Mouse (Mus musculus): Measurements from ENCODE around the gene Nos3. TPM values are rescaled to one million over a fixed set of nuclear protein-coding genes. Genes with fewer than 3 reads are reported as not detected.

The Nos3 gene
- total and polyA plus RNA-seq, 3 experiments = 0.09 to 0.23 (median 0.22) TPM

DNA sequence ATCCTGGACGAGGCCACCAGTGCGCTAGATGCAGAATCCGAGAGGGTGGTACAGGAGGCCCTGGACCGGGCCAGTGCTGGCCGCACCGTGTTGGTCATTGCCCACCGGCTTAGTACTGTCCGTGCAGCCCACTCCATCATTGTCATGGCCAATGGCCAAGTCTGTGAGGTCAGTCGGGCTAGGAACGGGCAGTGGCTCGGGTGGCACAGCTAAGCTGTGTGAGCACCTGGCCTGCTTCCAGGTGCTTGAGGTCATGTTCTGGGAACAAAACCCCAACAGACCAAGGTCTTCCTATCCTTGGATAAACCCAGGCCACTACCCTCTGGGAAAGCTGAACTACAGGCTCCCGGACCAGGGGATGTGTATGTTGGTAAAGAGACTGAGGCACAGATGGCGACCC lies 44.0 kb downstream of the Nos3 start:
- no peak for TF ChIP-seq POLR2AphosphoS5 (IDR thresholded peaks at IDR 0.05; ENCODE audit: insufficient replicate concordance, low read depth, low read length)
- no peak for TF ChIP-seq CTCF (IDR thresholded peaks at IDR 0.05; ENCODE audit: low read depth, low read length)
- no peak for TF ChIP-seq GATA2 (IDR thresholded peaks at IDR 0.05; ENCODE audit: borderline replicate concordance, low read depth, low read length)
- TF ChIP-seq TAL1 (conservative IDR thresholded peaks at IDR 0.05; ENCODE audit: low read depth, low read length) = no peak
- no peak for TF ChIP-seq GATA1 (IDR thresholded peaks at IDR 0.05; ENCODE audit: borderline replicate concordance, low read length)
- H3K4me1 ChIP-seq (ENCODE audit: insufficient read depth, low read depth, low read length) = peaks cover 2% of the 10 kb centered on the region
- peaks cover 70% of the 10 kb centered on the region for H3K36me3 ChIP-seq (replicated peaks)
- no peak for ATAC-seq (ENCODE audit: extremely low read depth, insufficient number of reproducible peaks, low FRiP score, poor library complexity, severe bottlenecking)
- no peaks in the 10 kb centered on the region for H3K9me3 ChIP-seq (replicated peaks)
- DNase-seq (ENCODE audit: low spot score) = no peak
- H3K27me3 ChIP-seq (ENCODE audit: insufficient read depth, low read length) = peaks cover 11% of the 10 kb centered on the region
- H3K4me3 ChIP-seq (ENCODE audit: low read depth, low read length) = no peak overlapping the region

DNA sequence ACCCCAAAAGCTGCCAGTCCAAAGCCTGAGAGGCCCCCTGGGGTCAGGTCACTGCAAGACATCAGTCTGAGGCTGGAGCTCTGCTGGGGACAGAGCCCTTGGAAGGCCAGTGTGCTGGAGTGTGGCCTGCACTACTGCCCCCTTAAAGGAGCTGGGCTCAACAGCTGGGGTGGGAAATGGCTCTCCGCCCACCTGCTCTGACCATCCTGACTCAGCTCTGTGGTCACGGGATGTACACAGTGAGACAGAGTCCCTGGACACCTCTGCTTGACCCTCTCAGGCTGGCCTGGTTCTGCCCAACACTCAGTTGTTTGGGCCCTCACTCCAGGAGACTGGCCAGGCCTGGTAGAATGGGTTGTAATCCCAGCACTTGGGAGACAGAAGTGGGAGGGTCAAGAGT lies 44.9 kb downstream of the Nos3 start:
- Histone ChIP-seq H3K9me3 (replicated peaks) (no peaks in the 10 kb centered on the region), H3K4me3 (ENCODE audit: low read depth, low read length) (no peak overlapping the region), H3K4me1 (ENCODE audit: insufficient read depth, low read depth, low read length) (peaks cover 2% of the 10 kb centered on the region), H3K27me3 (ENCODE audit: insufficient read depth, low read length) (peaks cover 19% of the 10 kb centered on the region), H3K36me3 (replicated peaks) (peaks cover 62% of the 10 kb centered on the region)
- no peak for TF ChIP-seq GATA2 (IDR thresholded peaks at IDR 0.05; ENCODE audit: borderline replicate concordance, low read depth, low read length)
- no peak for TF ChIP-seq TAL1 (conservative IDR thresholded peaks at IDR 0.05; ENCODE audit: low read depth, low read length)
- no peak for ATAC-seq (ENCODE audit: extremely low read depth, insufficient number of reproducible peaks, low FRiP score, poor library complexity, severe bottlenecking)
- no peak for DNase-seq (ENCODE audit: low spot score)

DNA sequence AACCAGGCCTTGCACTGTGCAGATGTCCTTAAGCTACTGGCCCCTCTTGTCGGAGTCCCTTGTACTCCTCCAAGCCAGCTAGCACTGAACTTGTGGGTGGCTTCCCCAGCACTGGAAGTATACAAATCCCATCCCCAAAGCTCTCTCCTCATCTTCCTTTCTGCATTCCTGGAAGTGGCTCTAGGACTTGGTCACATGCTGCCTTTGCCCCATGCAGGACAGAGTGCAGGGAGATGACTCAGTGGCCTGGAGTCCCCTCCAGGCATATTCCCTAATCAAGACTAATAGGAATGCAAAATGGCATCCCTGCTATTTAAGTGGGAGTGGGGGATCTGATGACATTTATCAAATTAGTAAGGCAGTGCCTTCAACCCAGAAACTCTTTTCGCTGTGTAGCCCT lies 47.5 kb downstream of the Nos3 start:
- Histone ChIP-seq H3K4me1 (ENCODE audit: insufficient read depth, low read depth, low read length) (peaks cover 13% of the 10 kb centered on the region), H3K9me3 (replicated peaks) (no peaks in the 10 kb centered on the region), H3K27me3 (ENCODE audit: insufficient read depth, low read length) (peaks cover 30% of the 10 kb centered on the region), H3K36me3 (replicated peaks) (peaks cover 43% of the 10 kb centered on the region), H3K4me3 (ENCODE audit: low read depth, low read length) (no peak overlapping the region)
- TF ChIP-seq POLR2AphosphoS5 (IDR thresholded peaks at IDR 0.05; ENCODE audit: insufficient replicate concordance, low read depth, low read length) (no peak), TAL1 (conservative IDR thresholded peaks at IDR 0.05; ENCODE audit: low read depth, low read length) (no peak), GATA2 (IDR thresholded peaks at IDR 0.05; ENCODE audit: borderline replicate concordance, low read depth, low read length) (no peak), CTCF (IDR thresholded peaks at IDR 0.05; ENCODE audit: low read depth, low read length) (no peak), GATA1 (IDR thresholded peaks at IDR 0.05; ENCODE audit: borderline replicate concordance, low read length) (no peak)
- DNase-seq (ENCODE audit: low spot score) = no peak
- ATAC-seq (ENCODE audit: extremely low read depth, insufficient number of reproducible peaks, low FRiP score, poor library complexity, severe bottlenecking) = no peak

DNA sequence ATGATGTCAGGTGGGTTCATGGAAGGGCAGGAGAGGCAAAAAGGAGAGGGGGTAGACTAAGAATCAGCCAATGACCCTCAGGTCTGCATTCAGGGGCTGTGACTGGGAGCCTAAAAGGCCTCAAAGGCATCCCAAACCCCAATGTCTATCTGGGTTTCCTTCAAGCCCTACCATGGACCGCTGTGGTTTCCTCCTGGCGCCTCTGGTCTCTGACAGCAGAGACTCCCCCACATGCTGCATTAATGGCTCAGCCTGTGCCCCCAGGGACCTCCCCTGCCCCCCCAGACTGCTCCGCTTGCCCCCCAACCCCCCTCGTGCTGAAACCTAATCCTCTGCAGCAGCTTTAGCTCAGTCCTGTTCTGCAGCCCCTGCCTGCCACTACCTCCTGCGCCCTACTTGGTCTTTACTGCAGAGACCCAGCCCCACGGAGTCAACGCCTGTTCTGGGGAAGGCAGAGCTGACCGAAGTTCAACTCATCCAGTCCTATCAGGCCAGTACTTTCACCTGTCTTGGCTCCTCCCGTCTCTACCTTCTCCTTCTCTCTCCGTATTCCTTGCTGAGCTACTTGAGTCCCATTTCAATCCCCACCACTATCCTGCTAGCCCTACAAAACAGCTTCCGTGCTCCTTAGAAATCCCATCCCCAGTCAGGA lies 48.6 kb downstream of the Nos3 start, which contains the start of gene Asic3:
Asic3 (plus strand) TSS at position 351 of the 652 bp plus-strand sequence.
- DNase-seq (ENCODE audit: low spot score) (no peak), ATAC-seq (ENCODE audit: extremely low read depth, insufficient number of reproducible peaks, low FRiP score, poor library complexity, severe bottlenecking) (no peak)
- Histone ChIP-seq H3K9me3 (replicated peaks) (no peaks in the 10 kb centered on the region), H3K4me1 (ENCODE audit: insufficient read depth, low read depth, low read length) (peaks cover 13% of the 10 kb centered on the region), H3K27me3 (ENCODE audit: insufficient read depth, low read length) (peaks cover 30% of the 10 kb centered on the region), H3K36me3 (replicated peaks) (peaks cover 37% of the 10 kb centered on the region), H3K4me3 (ENCODE audit: low read depth, low read length) (no peak within 1 kb of the TSS)
- TF ChIP-seq GATA1 (IDR thresholded peaks at IDR 0.05; ENCODE audit: borderline replicate concordance, low read length) (no peak), TAL1 (conservative IDR thresholded peaks at IDR 0.05; ENCODE audit: low read depth, low read length) (no peak), GATA2 (IDR thresholded peaks at IDR 0.05; ENCODE audit: borderline replicate concordance, low read depth, low read length) (no peak), POLR2AphosphoS5 (IDR thresholded peaks at IDR 0.05; ENCODE audit: insufficient replicate concordance, low read depth, low read length) (no peak), CTCF (IDR thresholded peaks at IDR 0.05; ENCODE audit: low read depth, low read length) (no peak)

DNA sequence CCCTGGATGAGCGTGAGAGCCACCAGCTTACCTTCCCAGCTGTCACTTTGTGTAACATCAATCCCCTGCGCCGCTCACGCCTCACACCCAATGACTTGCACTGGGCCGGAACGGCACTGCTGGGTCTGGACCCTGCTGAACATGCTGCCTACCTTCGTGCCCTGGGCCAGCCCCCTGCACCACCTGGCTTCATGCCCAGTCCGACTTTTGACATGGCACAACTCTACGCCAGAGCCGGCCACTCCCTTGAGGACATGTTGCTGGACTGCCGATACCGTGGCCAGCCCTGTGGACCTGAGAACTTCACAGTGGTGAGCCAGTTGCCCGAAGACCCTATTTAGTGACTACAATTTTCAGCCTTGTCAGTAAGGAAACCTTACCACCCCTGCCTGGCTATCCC lies 49.3 kb downstream of the Nos3 start:
- H3K36me3 ChIP-seq (replicated peaks) = peaks cover 37% of the 10 kb centered on the region
- ATAC-seq (ENCODE audit: extremely low read depth, insufficient number of reproducible peaks, low FRiP score, poor library complexity, severe bottlenecking) (no peak), DNase-seq (ENCODE audit: low spot score) (no peak)
- H3K27me3 ChIP-seq (ENCODE audit: insufficient read depth, low read length) = peaks cover 30% of the 10 kb centered on the region
- TF ChIP-seq GATA1 (IDR thresholded peaks at IDR 0.05; ENCODE audit: borderline replicate concordance, low read length) = no peak
- H3K9me3 ChIP-seq (replicated peaks) = no peaks in the 10 kb centered on the region
- H3K4me1 ChIP-seq (ENCODE audit: insufficient read depth, low read depth, low read length) = peaks cover 13% of the 10 kb centered on the region
- H3K4me3 ChIP-seq (ENCODE audit: low read depth, low read length) = no peak overlapping the region

DNA sequence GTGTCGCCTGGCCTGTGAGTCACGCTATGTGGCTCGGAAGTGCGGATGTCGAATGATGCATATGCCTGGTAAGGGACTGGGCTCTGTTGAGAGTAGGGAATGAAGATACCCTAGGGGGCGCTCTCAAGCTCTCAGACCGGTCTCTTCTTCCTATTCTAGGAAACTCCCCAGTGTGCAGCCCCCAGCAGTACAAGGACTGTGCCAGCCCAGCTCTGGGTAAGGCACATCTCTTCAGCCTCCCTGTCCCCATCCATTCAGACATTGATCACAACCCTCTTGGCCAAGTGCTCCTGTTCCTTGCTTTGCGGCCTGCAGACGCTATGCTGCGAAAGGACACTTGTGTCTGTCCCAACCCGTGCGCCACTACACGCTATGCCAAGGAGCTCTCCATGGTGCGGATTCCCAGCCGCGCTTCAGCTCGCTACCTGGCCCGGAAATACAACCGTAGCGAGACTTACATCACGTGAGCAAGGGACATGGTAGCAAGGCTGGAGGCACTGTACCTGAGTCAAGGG lies 51.7 kb downstream of the Nos3 start:
- DNase-seq (ENCODE audit: low spot score) = peak; percentile 54
- ATAC-seq (ENCODE audit: extremely low read depth, insufficient number of reproducible peaks, low FRiP score, poor library complexity, severe bottlenecking) = no peak
- peak; percentile 23; the same call in 1 of the 2 replicates for TF ChIP-seq CTCF (IDR thresholded peaks at IDR 0.05; ENCODE audit: low read depth, low read length)
- TF ChIP-seq TAL1 (conservative IDR thresholded peaks at IDR 0.05; ENCODE audit: low read depth, low read length) = no peak
- Histone ChIP-seq H3K36me3 (replicated peaks) (peaks cover 43% of the 10 kb centered on the region), H3K4me1 (ENCODE audit: insufficient read depth, low read depth, low read length) (peaks cover 13% of the 10 kb centered on the region), H3K4me3 (ENCODE audit: low read depth, low read length) (no peak overlapping the region), H3K9me3 (replicated peaks) (no peaks in the 10 kb centered on the region), H3K27me3 (ENCODE audit: insufficient read depth, low read length) (peaks cover 30% of the 10 kb centered on the region)

DNA sequence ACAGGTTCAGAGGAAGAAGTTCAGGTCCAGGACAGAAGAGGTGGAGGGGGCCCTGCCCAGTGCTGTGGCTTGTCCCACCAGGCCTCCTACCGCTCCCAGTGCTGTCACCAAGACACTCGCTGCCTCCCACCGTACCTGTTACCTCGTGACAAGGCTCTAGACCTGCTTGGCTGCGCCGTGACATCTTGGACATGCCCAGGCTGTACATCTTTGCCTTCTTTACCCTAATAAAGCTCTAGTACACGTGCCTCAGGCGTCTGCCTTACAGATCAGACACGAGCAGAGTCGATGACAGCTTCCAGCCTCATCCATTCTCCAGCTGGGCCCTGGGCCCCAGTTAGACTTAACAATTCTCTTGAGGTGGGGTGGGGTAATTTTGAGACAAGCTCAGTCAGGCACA lies 53.0 kb downstream of the Nos3 start:
- Histone ChIP-seq H3K36me3 (replicated peaks) (peaks cover 53% of the 10 kb centered on the region), H3K4me1 (ENCODE audit: insufficient read depth, low read depth, low read length) (peaks cover 17% of the 10 kb centered on the region), H3K9me3 (replicated peaks) (no peaks in the 10 kb centered on the region), H3K4me3 (ENCODE audit: low read depth, low read length) (no peak overlapping the region), H3K27me3 (ENCODE audit: insufficient read depth, low read length) (peaks cover 30% of the 10 kb centered on the region)
- DNase-seq (ENCODE audit: low spot score) (no peak), ATAC-seq (ENCODE audit: extremely low read depth, insufficient number of reproducible peaks, low FRiP score, poor library complexity, severe bottlenecking) (no peak)
- no peak for TF ChIP-seq TAL1 (conservative IDR thresholded peaks at IDR 0.05; ENCODE audit: low read depth, low read length)
- no peak for TF ChIP-seq POLR2AphosphoS5 (IDR thresholded peaks at IDR 0.05; ENCODE audit: insufficient replicate concordance, low read depth, low read length)
- no peak for TF ChIP-seq CTCF (IDR thresholded peaks at IDR 0.05; ENCODE audit: low read depth, low read length)
- TF ChIP-seq GATA1 (IDR thresholded peaks at IDR 0.05; ENCODE audit: borderline replicate concordance, low read length) = no peak
- no peak for TF ChIP-seq GATA2 (IDR thresholded peaks at IDR 0.05; ENCODE audit: borderline replicate concordance, low read depth, low read length)
